In genomic region chr13:40719066-40719740, GRCm38 (mm10) we compare ENCODE assay signal across 14 mouse cellular contexts. TPM values are rescaled to one million over a fixed set of nuclear protein-coding genes. Genes with fewer than 3 reads are reported as not detected.
DNase-seq lines count a peak whose midpoint lies in the region; ATAC-seq and TF ChIP-seq lines count a peak whose summit lies in the region.
"Had no signal": no experiment of that assay in that cellular context is flagged by ENCODE, and none has a peak within 500 bp of the region (broad histone marks: within the 10 kb centered on the region; RNA-seq: fewer than 3 reads in every experiment).

No protein-coding gene starts in this region.

- peaks cover 16% of the 10 kb centered on the region for H3K4me1 ChIP-seq in hindbrain, embryonic 15.5 days (replicated peaks)
- peaks cover 17% of the 10 kb centered on the region for H3K4me1 ChIP-seq in hindbrain, embryonic 12.5 days
- H3K4me1 ChIP-seq in neural tube, embryonic 12.5 days, result peaks cover 17% of the 10 kb centered on the region
- peaks cover 27% of the 10 kb centered on the region for H3K4me1 ChIP-seq in embryonic facial prominence, embryonic 15.5 days
- H3K4me1 ChIP-seq in stomach, postnatal 0 days (replicated peaks; ENCODE audit: control insufficient read depth, insufficient read depth), result 0 out of 2 replicates have a peak, but pooled peaks cover 3% of the 10 kb centered on the region

- no peak overlapping the region for H3K27ac ChIP-seq in hindbrain, embryonic 15.5 days (replicated peaks)
- H3K27ac ChIP-seq in hindbrain, embryonic 12.5 days, result no peak overlapping the region
- H3K27ac ChIP-seq in neural tube, embryonic 12.5 days, result no peak overlapping the region
- peak overlapping the region; percentile 72 for H3K27ac ChIP-seq in embryonic facial prominence, embryonic 15.5 days (replicated peaks)
- peak overlapping the region; percentile 56; the same call in 1 of the 2 replicates for H3K27ac ChIP-seq in stomach, postnatal 0 days (replicated peaks)
- H3K27ac ChIP-seq: liver, embryonic 14.5 days had no signal

- no peak for TF ChIP-seq CTCF in stomach, postnatal 0 days (IDR thresholded peaks at IDR 0.05; ENCODE audit: low read depth)

- 28% methylated on average over 14 of the region's 14 CpGs for WGBS in hindbrain, embryonic 15.5 days
- 20% methylated on average over 14 of the region's 14 CpGs for WGBS in hindbrain, embryonic 12.5 days
- WGBS in neural tube, embryonic 12.5 days, result 28% methylated on average over 14 of the region's 14 CpGs
- 20% methylated on average over 14 of the region's 14 CpGs for WGBS in embryonic facial prominence, embryonic 15.5 days
- 22% methylated on average over 14 of the region's 14 CpGs for WGBS in stomach, postnatal 0 days

- no peak overlapping the region for H3K9ac ChIP-seq in hindbrain, embryonic 15.5 days
- H3K9ac ChIP-seq in hindbrain, embryonic 12.5 days, result no peak overlapping the region
- H3K9ac ChIP-seq in neural tube, embryonic 12.5 days, result no peak overlapping the region
- no peak overlapping the region for H3K9ac ChIP-seq in embryonic facial prominence, embryonic 15.5 days
- H3K9ac ChIP-seq in stomach, postnatal 0 days (ENCODE audit: low read length), result no peak overlapping the region
- H3K9ac ChIP-seq: liver, embryonic 14.5 days had no signal

- H3K4me3 ChIP-seq in hindbrain, embryonic 15.5 days, result no peak overlapping the region
- H3K4me3 ChIP-seq in hindbrain, embryonic 12.5 days, result no peak overlapping the region
- H3K4me3 ChIP-seq in neural tube, embryonic 12.5 days, result no peak overlapping the region
- no peak overlapping the region for H3K4me3 ChIP-seq in embryonic facial prominence, embryonic 15.5 days (replicated peaks)
- H3K4me3 ChIP-seq in stomach, postnatal 0 days (ENCODE audit: low read depth, low read length), result no peak overlapping the region

- TF ChIP-seq EP300 in stomach, postnatal 0 days (optimal IDR thresholded peaks at IDR 0.05), result no peak

- no peak for DNase-seq in neural tube, embryonic 10.5 days (ENCODE audit: extremely low spot score, low spot score)
- peak; percentile 15 for DNase-seq in stomach, postnatal 0 days (ENCODE audit: low spot score)
- no peak for DNase-seq in adrenal gland, adult 2 months
- DNase-seq: cerebellum, adult 11 months; cerebellum, postnatal 36 days; thymus, adult 18-20 months had no signal

- H3K36me3 ChIP-seq in hindbrain, embryonic 15.5 days, result no peaks in the 10 kb centered on the region
- H3K36me3 ChIP-seq in hindbrain, embryonic 12.5 days, result no peaks in the 10 kb centered on the region
- no peaks in the 10 kb centered on the region; the same call in 1 of the 2 replicates for H3K36me3 ChIP-seq in neural tube, embryonic 12.5 days
- 0 out of 2 replicates have a peak, but pooled peaks cover 3% of the 10 kb centered on the region for H3K36me3 ChIP-seq in embryonic facial prominence, embryonic 15.5 days
- no peaks in the 10 kb centered on the region for H3K36me3 ChIP-seq in stomach, postnatal 0 days (ENCODE audit: control insufficient read depth, insufficient read depth, low read length)

- peaks cover 78% of the 10 kb centered on the region for H3K27me3 ChIP-seq in hindbrain, embryonic 15.5 days
- H3K27me3 ChIP-seq in hindbrain, embryonic 12.5 days, result peaks cover 85% of the 10 kb centered on the region
- peaks cover 66% of the 10 kb centered on the region for H3K27me3 ChIP-seq in neural tube, embryonic 12.5 days (replicated peaks)
- peaks cover 17% of the 10 kb centered on the region for H3K27me3 ChIP-seq in embryonic facial prominence, embryonic 15.5 days
- H3K27me3 ChIP-seq in stomach, postnatal 0 days (ENCODE audit: control insufficient read depth, insufficient read depth, low read length), result no peaks in the 10 kb centered on the region; the same call in 1 of the 2 replicates

- no peak for ATAC-seq in hindbrain, embryonic 15.5 days (ENCODE audit: low FRiP score, low read depth)
- ATAC-seq in hindbrain, embryonic 12.5 days (ENCODE audit: low FRiP score), result no peak
- no peak for ATAC-seq in neural tube, embryonic 12.5 days (ENCODE audit: low FRiP score, low read depth)
- ATAC-seq in embryonic facial prominence, embryonic 15.5 days (ENCODE audit: insufficient number of reproducible peaks, low FRiP score, low TSS enrichment, low read depth), result no peak
- ATAC-seq in stomach, postnatal 0 days (ENCODE audit: low FRiP score, low TSS enrichment), result no peak
- ATAC-seq: activated CD4-positive, CD25-positive, alpha-beta regulatory T cell, adult 4 months; intestine, embryonic 16.5 days had no signal

- peak overlapping the region; percentile 26 for H3K4me2 ChIP-seq in hindbrain, embryonic 15.5 days
- no peak overlapping the region for H3K4me2 ChIP-seq in hindbrain, embryonic 12.5 days (replicated peaks)
- H3K4me2 ChIP-seq in neural tube, embryonic 12.5 days (replicated peaks), result peak overlapping the region; percentile 18; the same call in 1 of the 2 replicates
- H3K4me2 ChIP-seq in embryonic facial prominence, embryonic 15.5 days (replicated peaks), result peak overlapping the region; percentile 8; the same call in 1 of the 2 replicates
- H3K4me2 ChIP-seq in stomach, postnatal 0 days (replicated peaks; ENCODE audit: low read depth), result no peak overlapping the region

- H3K9me3 ChIP-seq in hindbrain, embryonic 15.5 days, result no peaks in the 10 kb centered on the region
- H3K9me3 ChIP-seq in hindbrain, embryonic 12.5 days (replicated peaks), result no peaks in the 10 kb centered on the region
- H3K9me3 ChIP-seq in neural tube, embryonic 12.5 days, result no peaks in the 10 kb centered on the region
- H3K9me3 ChIP-seq in embryonic facial prominence, embryonic 15.5 days (replicated peaks), result no peaks in the 10 kb centered on the region
- no peaks in the 10 kb centered on the region for H3K9me3 ChIP-seq in stomach, postnatal 0 days (ENCODE audit: control insufficient read depth, low read length)

RNA-seq across cellular contexts. Expression of gene Tfap2a, which starts 19.0 kb away (rescaled TPM):
- 10.5 and 11.5 TPM in 2 replicates for polyA plus RNA-seq in hindbrain, embryonic 15.5 days (2015; fragmentation: Nextera tagmentation; extraction: Ambion mirVana)
- 20.5 and 21.1 TPM in 2 replicates for polyA plus RNA-seq in hindbrain, embryonic 12.5 days (2016; fragmentation: Nextera tagmentation; extraction: Ambion mirVana)
- polyA plus RNA-seq in neural tube, embryonic 12.5 days (2016; fragmentation: Nextera tagmentation; extraction: Ambion mirVana), result 15.5 and 21.6 TPM in 2 replicates
- 13.4 and 15.4 TPM in 2 replicates for polyA plus RNA-seq in embryonic facial prominence, embryonic 15.5 days (2015; fragmentation: Nextera tagmentation; extraction: Ambion mirVana)
- polyA plus RNA-seq in stomach, postnatal 0 days (2015; fragmentation: Nextera tagmentation; extraction: Ambion mirVana), result 3.4 and 3.7 TPM in 2 replicates
- under 1 TPM; 0.09 to 0.14 TPM for total RNA-seq in adrenal gland, adult 2 months (2021)
- polyA plus RNA-seq in adrenal gland, adult 2 months (2012; rRNA removed), result 0.09 and 0.16 TPM in 2 replicates
- total RNA-seq: MEL had no signal
- polyA plus RNA-seq: activated CD4-positive, CD25-positive, alpha-beta regulatory T cell, adult 4 months had no signal

Comparison
In these comparisons a context has a peak if more than half of its experiments do, and no peak if none do; other contexts are left out.
1. H3K4me2 ChIP-seq: peak in hindbrain, embryonic 15.5 days (single experiment), neural tube, embryonic 12.5 days (single experiment) and embryonic facial prominence, embryonic 15.5 days (single experiment); none in hindbrain, embryonic 12.5 days (single experiment) and stomach, postnatal 0 days (single experiment).
2. H3K27ac ChIP-seq: peak in embryonic facial prominence, embryonic 15.5 days (single experiment) and stomach, postnatal 0 days (single experiment); none in hindbrain, embryonic 15.5 days (single experiment), hindbrain, embryonic 12.5 days (single experiment) and neural tube, embryonic 12.5 days (single experiment).